Mouse (Mus musculus) neural tube, embryonic 13.5 days (tissue): ENCODE results near the gene Llgl2. TPM values are rescaled to one million over a fixed set of nuclear protein-coding genes. Genes with fewer than 3 reads are reported as not detected.

Experiments
- ATAC-seq: fragments of 200-750 bp; cut with Nextera tagmentation; 2 replicates; pipeline ENCODE4 v1.8.0; 2017; ENCODE audit warnings: low read depth, mild to moderate bottlenecking, moderate TSS enrichment, moderate library complexity
- H3K27ac ChIP-seq: fragments of 300-500 bp; sonication (generic); replicated peaks from 2 replicates; pipeline ENCODE4 v1.5.1; 2015; ENCODE audit warnings: moderate library complexity, mild to moderate bottlenecking, inconsistent platforms
- H3K27me3 ChIP-seq: fragments of 300-500 bp; sonication (generic); 2 replicates; pipeline ENCODE4 v1.6.1; 2015; ENCODE audit warnings: mild to moderate bottlenecking, inconsistent platforms
- H3K36me3 ChIP-seq: fragments of 300-500 bp; sonication (generic); 2 replicates; pipeline ENCODE4 v1.6.1; 2015; ENCODE audit warnings: mild to moderate bottlenecking, inconsistent platforms
- H3K4me1 ChIP-seq: fragments of 300-500 bp; sonication (generic); replicated peaks from 2 replicates; pipeline ENCODE4 v1.6.1; 2015; ENCODE audit warnings: inconsistent platforms
- H3K4me2 ChIP-seq: fragments of 300-500 bp; sonication (generic); 2 replicates; pipeline ENCODE4 v1.6.1; 2015; ENCODE audit warnings: inconsistent platforms, mild to moderate bottlenecking, moderate library complexity
- H3K4me3 ChIP-seq: fragments of 300-500 bp; sonication (generic); 2 replicates; pipeline ENCODE4 v1.5.1; 2015; ENCODE audit warnings: mild to moderate bottlenecking, inconsistent platforms
- H3K9ac ChIP-seq: fragments of 300-500 bp; sonication (generic); 2 replicates; pipeline ENCODE4 v1.6.1; 2015; ENCODE audit warnings: moderate library complexity, mild to moderate bottlenecking, inconsistent platforms
- H3K9me3 ChIP-seq: fragments of 300-500 bp; sonication (generic); 2 replicates; pipeline ENCODE4 v1.6.1; 2016; ENCODE audit warnings: inconsistent platforms
- WGBS: fragments of 180-500 bp; shearing (Covaris S2); methylation state at CpG from one replicate; pipeline ENCODE4 v1.1.7; 2015; 5-methylcytosine and 5-hydroxymethylcytosine counted together
- polyA plus RNA-seq: library from polyadenylated mRNA; unstranded; fragments of >200 nt; fragmentation: Nextera tagmentation; extraction: Ambion mirVana; gene quantifications from 2 replicates; pipeline ENCODE4 v1.2.1, GENCODE M21; 2015

The Llgl2 gene
- polyA plus RNA-seq, 1 experiment from 2014 or later: 1.8 TPM

DNA sequence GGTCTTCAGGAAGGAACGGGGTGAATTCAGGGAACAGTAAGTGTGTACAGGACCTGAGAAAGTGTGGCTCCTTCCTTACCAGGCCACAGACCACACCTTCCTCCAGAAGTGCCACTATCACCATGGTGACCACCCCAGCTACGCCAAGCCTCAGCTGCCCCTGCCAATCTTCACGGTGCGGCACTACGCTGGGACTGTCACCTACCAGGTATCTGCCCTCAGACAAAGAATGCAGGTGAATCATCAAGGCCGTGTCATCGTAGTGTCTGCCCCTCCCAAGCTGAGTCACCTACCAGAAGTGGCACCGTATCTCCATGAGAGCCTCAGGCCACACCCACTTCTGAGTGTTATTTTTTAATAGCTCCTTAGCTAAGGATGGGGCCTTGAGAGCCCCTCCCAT lies 45.5 kb downstream of the Llgl2 start:
- Histone ChIP-seq H3K4me2 (no peak overlapping the region), H3K4me3 (no peak overlapping the region), H3K36me3 (no peaks in the 10 kb centered on the region), H3K9me3 (no peaks in the 10 kb centered on the region), H3K27me3 (no peaks in the 10 kb centered on the region), H3K4me1 (no peaks in the 10 kb centered on the region), H3K27ac (no peak overlapping the region), H3K9ac (no peak overlapping the region)
- WGBS: 91% methylated on average over 8 of the region's 8 CpGs
- ATAC-seq: no peak

GRCm38 (mm10) chr11:115872437-115872836 lies 48.6 kb downstream of the Llgl2 start:
- 75% methylated on average over 4 of the region's 4 CpGs for WGBS
- no peaks in the 10 kb centered on the region for H3K36me3 ChIP-seq
- H3K4me2 ChIP-seq: no peak overlapping the region
- H3K4me1 ChIP-seq: no peaks in the 10 kb centered on the region
- H3K9me3 ChIP-seq: no peaks in the 10 kb centered on the region
- no peaks in the 10 kb centered on the region for H3K27me3 ChIP-seq
- H3K27ac ChIP-seq: no peak overlapping the region
- H3K9ac ChIP-seq: no peak overlapping the region
- no peak for ATAC-seq
- H3K4me3 ChIP-seq: no peak overlapping the region

DNA sequence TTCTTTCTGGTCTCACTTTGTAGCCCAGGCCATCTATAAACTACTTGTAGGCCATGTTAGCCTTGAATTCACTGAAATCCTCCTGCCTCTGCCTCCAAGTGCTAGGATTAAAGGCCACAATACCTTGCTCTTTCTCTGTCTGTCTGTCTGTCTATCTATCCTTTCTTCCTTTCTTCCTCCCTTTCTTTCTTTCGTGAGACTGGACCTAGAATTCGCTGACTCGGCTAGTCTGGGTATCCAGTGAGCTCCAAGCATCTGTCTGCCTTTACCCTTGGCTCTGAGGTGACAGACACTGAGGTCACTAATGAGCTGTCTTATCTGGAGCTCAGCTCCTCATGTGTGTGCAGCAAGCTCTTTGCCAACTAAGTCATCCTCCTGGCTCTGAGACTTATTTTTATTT lies 52.1 kb downstream of the Llgl2 start:
- no peaks in the 10 kb centered on the region for H3K9me3 ChIP-seq

GRCm38 (mm10) chr11:115876438-115876837 lies 52.6 kb downstream of the Llgl2 start:
- ATAC-seq: no peak
- H3K36me3 ChIP-seq: no peaks in the 10 kb centered on the region
- H3K27me3 ChIP-seq: no peaks in the 10 kb centered on the region
- 86% methylated on average over 5 of the region's 5 CpGs for WGBS
- H3K4me3 ChIP-seq: no peak overlapping the region
- H3K9ac ChIP-seq: no peak overlapping the region
- H3K4me1 ChIP-seq: no peaks in the 10 kb centered on the region
- no peak overlapping the region for H3K4me2 ChIP-seq
- H3K27ac ChIP-seq: no peak overlapping the region
- no peaks in the 10 kb centered on the region for H3K9me3 ChIP-seq

More for the DNA sequence above, 52.1 kb downstream of the Llgl2 start:
- no peaks in the 10 kb centered on the region for H3K36me3 ChIP-seq
- no peak overlapping the region for H3K27ac ChIP-seq
- ATAC-seq: no peak
- no peak overlapping the region for H3K4me3 ChIP-seq
- 90% methylated on average over 3 of the region's 3 CpGs for WGBS
- no peak overlapping the region for H3K9ac ChIP-seq
- no peak overlapping the region for H3K4me2 ChIP-seq
- no peaks in the 10 kb centered on the region for H3K27me3 ChIP-seq
- no peaks in the 10 kb centered on the region for H3K4me1 ChIP-seq

GRCm38 (mm10) chr11:115877174-115877755 lies 53.4 kb downstream of the Llgl2 start:
- peaks cover 8% of the 10 kb centered on the region; the same call in 1 of the 2 replicates for H3K27me3 ChIP-seq
- H3K36me3 ChIP-seq: no peaks in the 10 kb centered on the region
- 52% methylated on average over 6 of the region's 6 CpGs for WGBS
- H3K27ac ChIP-seq: no peak overlapping the region
- H3K9me3 ChIP-seq: no peaks in the 10 kb centered on the region
- H3K4me1 ChIP-seq: no peaks in the 10 kb centered on the region
- H3K4me3 ChIP-seq: no peak overlapping the region
- no peak for ATAC-seq
- no peak overlapping the region for H3K9ac ChIP-seq
- H3K4me2 ChIP-seq: no peak overlapping the region

DNA sequence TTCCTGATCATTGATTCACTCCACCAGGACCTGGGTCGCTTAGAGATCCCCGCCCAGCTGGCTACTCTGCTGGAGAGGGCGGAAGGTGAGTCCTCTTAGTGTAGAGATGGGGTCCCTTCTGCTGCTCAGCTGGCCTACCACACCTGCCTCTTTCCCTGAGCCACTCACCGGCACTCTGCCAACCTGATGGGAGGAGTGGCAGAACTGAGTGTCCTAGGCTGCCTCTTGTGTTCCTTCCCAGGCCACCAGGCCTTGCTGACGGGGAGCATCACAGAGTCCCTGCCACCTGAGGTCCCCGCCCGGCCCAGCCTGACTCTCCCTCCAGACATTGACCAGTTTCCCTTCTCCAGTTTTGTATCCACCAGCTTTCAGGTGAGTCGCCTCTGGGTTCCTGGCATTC lies 54.2 kb downstream of the Llgl2 start:
- H3K36me3 ChIP-seq: no peaks in the 10 kb centered on the region

DNA sequence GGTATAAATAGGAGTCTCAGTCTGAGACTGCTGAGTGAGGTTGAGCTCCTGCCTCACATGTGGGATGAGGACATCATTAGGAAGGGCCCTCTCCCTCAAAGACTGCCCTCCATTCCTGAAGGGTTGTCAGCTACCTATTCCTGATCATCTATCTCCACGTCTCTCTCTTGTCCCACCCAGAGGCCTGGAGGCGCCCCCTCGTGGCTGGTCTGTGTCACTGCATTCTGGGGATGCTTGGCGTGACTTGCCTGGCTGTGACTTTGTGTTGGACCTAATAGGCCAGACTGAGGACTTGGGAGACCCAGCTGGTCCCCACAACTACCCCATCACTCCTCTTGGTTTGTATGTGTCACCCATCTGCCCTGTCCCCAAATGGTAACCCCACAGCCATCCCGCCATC lies 57.2 kb downstream of the Llgl2 start:
- H3K4me2 ChIP-seq: no peak overlapping the region
- no peak for ATAC-seq
- H3K4me3 ChIP-seq: no peak overlapping the region
- peaks cover 8% of the 10 kb centered on the region for H3K4me1 ChIP-seq
- WGBS: 24% methylated on average over 5 of the region's 5 CpGs
- H3K9ac ChIP-seq: no peak overlapping the region
- H3K9me3 ChIP-seq: no peaks in the 10 kb centered on the region
- H3K36me3 ChIP-seq: no peaks in the 10 kb centered on the region
- no peak overlapping the region for H3K27ac ChIP-seq
- H3K27me3 ChIP-seq: peaks cover 30% of the 10 kb centered on the region

More for the DNA sequence above, 54.2 kb downstream of the Llgl2 start:
- H3K4me2 ChIP-seq: no peak overlapping the region
- 75% methylated on average over 8 of the region's 8 CpGs for WGBS
- peaks cover 16% of the 10 kb centered on the region for H3K27me3 ChIP-seq
- H3K9ac ChIP-seq: no peak overlapping the region
- H3K9me3 ChIP-seq: no peaks in the 10 kb centered on the region
- H3K4me3 ChIP-seq: no peak overlapping the region
- H3K4me1 ChIP-seq: peaks cover 2% of the 10 kb centered on the region; the same call in 1 of the 2 replicates
- H3K27ac ChIP-seq: no peak overlapping the region
- no peak for ATAC-seq

DNA sequence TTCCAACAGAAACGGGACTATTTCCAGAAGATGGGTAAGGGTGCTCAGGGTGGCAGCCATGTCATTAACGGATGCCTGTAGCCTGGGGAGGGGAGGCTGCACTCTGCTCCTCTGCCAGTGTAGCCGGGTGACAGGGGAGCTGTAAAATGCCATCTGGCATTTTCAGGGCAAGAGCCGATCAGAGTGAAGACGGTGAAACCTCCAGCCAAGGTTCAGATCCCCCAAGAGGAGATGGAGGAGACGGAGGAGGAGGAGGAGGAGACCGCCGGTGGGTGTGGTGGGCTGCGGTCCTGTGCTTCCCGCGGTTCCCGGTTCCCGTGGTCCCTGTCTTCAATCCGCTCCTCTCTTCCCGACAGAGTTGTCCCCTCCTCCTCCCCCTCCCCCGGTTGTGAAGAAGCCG lies 59.4 kb downstream of the Llgl2 start:
- H3K36me3 ChIP-seq: no peaks in the 10 kb centered on the region
- H3K9ac ChIP-seq: no peak overlapping the region
- H3K27ac ChIP-seq: no peak overlapping the region
- 13% methylated on average over 14 of the region's 17 CpGs for WGBS
- peaks cover 8% of the 10 kb centered on the region for H3K4me1 ChIP-seq
- H3K9me3 ChIP-seq: no peaks in the 10 kb centered on the region
- no peak overlapping the region for H3K4me3 ChIP-seq
- H3K27me3 ChIP-seq: peaks cover 30% of the 10 kb centered on the region
- H3K4me2 ChIP-seq: 0 out of 2 replicates have a peak overlapping the region, but pooled peaks have one; percentile 20
- no peak for ATAC-seq

DNA sequence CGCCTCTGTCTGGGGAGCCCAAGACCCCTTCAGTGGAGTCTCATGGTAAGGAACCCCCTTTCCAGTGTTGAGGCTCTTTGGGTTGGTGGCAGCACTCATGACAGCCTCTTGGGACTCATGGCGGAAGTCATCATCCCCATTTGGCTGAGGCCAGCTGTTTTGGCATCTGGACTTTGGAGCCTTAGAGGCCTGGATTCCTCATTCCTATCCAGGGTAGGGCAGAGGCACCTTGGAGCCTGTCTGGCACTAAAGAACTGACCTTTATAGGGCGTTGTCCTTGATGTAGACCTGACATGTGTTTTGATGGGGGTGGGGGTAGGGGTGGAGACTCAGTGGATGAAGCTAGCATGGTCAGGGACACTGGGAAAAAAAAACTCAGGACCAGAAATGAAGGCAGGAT lies 60.5 kb downstream of the Llgl2 start:
- Histone ChIP-seq H3K4me3 (no peak overlapping the region), H3K4me2 (no peak overlapping the region), H3K4me1 (peaks cover 8% of the 10 kb centered on the region), H3K9me3 (no peaks in the 10 kb centered on the region), H3K27ac (no peak overlapping the region), H3K27me3 (peaks cover 30% of the 10 kb centered on the region), H3K9ac (no peak overlapping the region), H3K36me3 (no peaks in the 10 kb centered on the region)
- WGBS: 90% methylated on average over 3 of the region's 3 CpGs
- no peak for ATAC-seq

- H3K4me3 ChIP-seq: no peak overlapping the region
- WGBS: 75% methylated on average over 11 of the region's 11 CpGs
- H3K27me3 ChIP-seq: peaks cover 30% of the 10 kb centered on the region
- ATAC-seq: no peak
- H3K9me3 ChIP-seq: no peaks in the 10 kb centered on the region
- no peak overlapping the region for H3K4me2 ChIP-seq
- H3K36me3 ChIP-seq: no peaks in the 10 kb centered on the region
- H3K27ac ChIP-seq: no peak overlapping the region
- H3K9ac ChIP-seq: no peak overlapping the region
- peaks cover 8% of the 10 kb centered on the region for H3K4me1 ChIP-seq
These were observed 61.4 kb downstream of the Llgl2 start for GRCm38 (mm10) chr11:115885281-115885680.

DNA sequence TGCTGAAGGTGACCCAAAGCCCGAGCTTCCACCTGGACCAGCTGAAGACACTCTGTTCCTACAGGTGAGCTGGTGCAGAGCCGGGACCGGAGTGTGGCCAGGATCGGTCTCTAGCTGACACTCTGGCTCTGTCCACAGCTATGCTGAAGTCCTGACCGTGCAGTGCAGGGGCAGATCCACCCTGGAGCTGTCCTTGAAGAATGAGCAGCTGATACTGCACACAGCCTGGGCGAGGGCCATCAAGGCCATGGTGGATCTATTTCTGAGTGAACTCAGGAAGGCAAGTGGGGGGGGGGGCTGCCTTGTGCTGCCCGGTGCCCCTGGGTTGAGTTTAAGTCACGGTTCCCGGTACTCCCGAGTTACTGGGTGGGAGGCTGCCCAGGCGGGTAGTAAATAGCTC lies 62.6 kb downstream of the Llgl2 start:
- 91% methylated on average over 11 of the region's 11 CpGs for WGBS
- H3K9ac ChIP-seq: no peak overlapping the region
- H3K4me2 ChIP-seq: no peak overlapping the region
- peaks cover 30% of the 10 kb centered on the region for H3K27me3 ChIP-seq
- H3K4me1 ChIP-seq: peaks cover 8% of the 10 kb centered on the region
- no peak for ATAC-seq
- H3K36me3 ChIP-seq: no peaks in the 10 kb centered on the region
- H3K4me3 ChIP-seq: no peak overlapping the region
- no peaks in the 10 kb centered on the region for H3K9me3 ChIP-seq
- no peak overlapping the region for H3K27ac ChIP-seq

GRCm38 (mm10) chr11:115888020-115888419 lies 64.2 kb downstream of the Llgl2 start:
- WGBS: 78% methylated on average over 5 of the region's 5 CpGs
- peaks cover 9% of the 10 kb centered on the region; the same call in 1 of the 2 replicates for H3K36me3 ChIP-seq

DNA sequence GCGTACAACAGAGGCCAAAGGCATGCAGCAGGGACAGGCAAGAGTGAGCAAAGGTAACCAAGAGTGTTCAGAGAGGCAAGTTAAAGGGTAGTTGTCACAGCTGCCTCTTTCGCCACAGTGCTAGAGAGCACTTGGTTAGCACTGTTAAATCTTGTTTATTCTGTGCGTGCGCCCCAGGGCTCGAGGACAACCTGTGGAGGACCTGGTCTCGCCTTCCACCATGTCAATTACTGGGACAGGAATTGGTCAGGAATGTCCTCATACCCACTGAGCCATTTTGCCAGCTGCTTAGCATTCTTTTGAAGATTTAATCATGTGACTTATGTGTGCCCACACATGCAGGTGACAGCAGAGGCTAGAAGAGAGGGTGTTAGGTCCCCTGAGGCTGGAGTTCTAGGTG lies 65.3 kb downstream of the Llgl2 start:
- 86% methylated on average over 6 of the region's 6 CpGs for WGBS
- H3K9ac ChIP-seq: no peak overlapping the region
- no peak overlapping the region for H3K4me3 ChIP-seq
- peaks cover 4% of the 10 kb centered on the region for H3K27me3 ChIP-seq
- peaks cover 20% of the 10 kb centered on the region for H3K36me3 ChIP-seq
- no peak overlapping the region for H3K27ac ChIP-seq
- H3K4me1 ChIP-seq: no peaks in the 10 kb centered on the region
- no peak overlapping the region for H3K4me2 ChIP-seq
- ATAC-seq: no peak
- H3K9me3 ChIP-seq: no peaks in the 10 kb centered on the region

More at GRCm38 (mm10) chr11:115888020-115888419, 64.2 kb downstream of the Llgl2 start:
- Histone ChIP-seq H3K9me3 (no peaks in the 10 kb centered on the region), H3K27me3 (peaks cover 15% of the 10 kb centered on the region), H3K27ac (0 out of 2 replicates have a peak overlapping the region, but pooled peaks have one; percentile 13), H3K4me2 (no peak overlapping the region), H3K4me3 (no peak overlapping the region), H3K4me1 (peaks cover 7% of the 10 kb centered on the region), H3K9ac (0 out of 2 replicates have a peak overlapping the region, but pooled peaks have one; percentile 22)
- no peak for ATAC-seq
